Mouse (Mus musculus) kidney, adult 2 months (tissue): ENCODE data around the gene Lmtk2. TPM values are rescaled to one million over a fixed set of nuclear protein-coding genes. Genes with fewer than 3 reads are reported as not detected.

Experiments
- DNase-seq: peaks from one replicate; pipeline ENCODE4 v3.0.0; 2021
- H3K27ac ChIP-seq: fragments of 200-500 bp; 2 replicates; pipeline ENCODE4 v1.5.1; 2012; ENCODE audit warnings: low read depth, low read length, control low read depth, inconsistent platforms; ENCODE audit not compliant: insufficient read depth
- H3K27me3 ChIP-seq: fragments of 200-500 bp; replicated peaks from 2 replicates; pipeline ENCODE4 v1.6.1; 2012; ENCODE audit warnings: mild to moderate bottlenecking, moderate library complexity, low read length, inconsistent platforms; ENCODE audit not compliant: control insufficient read depth, insufficient read depth
- H3K36me3 ChIP-seq: fragments of 200-500 bp; 2 replicates; pipeline ENCODE4 v1.6.1; 2012; ENCODE audit warnings: mild to moderate bottlenecking, moderate library complexity, low read length, inconsistent platforms; ENCODE audit not compliant: control insufficient read depth, insufficient read depth
- H3K4me1 ChIP-seq: fragments of 200-500 bp; 2 replicates; pipeline ENCODE4 v1.6.1; 2011; ENCODE audit warnings: low read length; ENCODE audit not compliant: control insufficient read depth, insufficient read depth
- H3K4me3 ChIP-seq: fragments of 200-500 bp; 2 replicates; pipeline ENCODE4 v1.5.1; 2011; ENCODE audit warnings: mild to moderate bottlenecking, low read depth, low read length, control low read depth; ENCODE audit not compliant: insufficient read depth
- CTCF ChIP-seq: fragments of 200-500 bp; conservative IDR thresholded peaks from 2 replicates; pipeline ENCODE4 v1.5.1; 2011; ENCODE audit warnings: low read depth, mild to moderate bottlenecking, control low read depth, low read length, moderate library complexity, mixed read lengths; ENCODE audit not compliant: insufficient read depth, insufficient read length
- POLR2A ChIP-seq: fragments of 200-500 bp; IDR thresholded peaks from one replicate; pipeline ENCODE4 v1.6.1; 2011; ENCODE audit warnings: low read depth, low read length, control low read depth
- WGBS: fragments of 180-500 bp; shearing (Covaris S2); methylation state at CpG from one replicate; pipeline ENCODE4 v1.1.7; 2018; 5-methylcytosine and 5-hydroxymethylcytosine counted together
- polyA plus RNA-seq: library from polyadenylated mRNA; depleted of rRNA; stranded (reverse); fragments of >200 nt; gene quantifications from 2 replicates; pipeline ENCODE4 v1.2.3, GENCODE M21; 2012

Lmtk2 gene
- polyA plus RNA-seq, 1 experiment, result 30.6 TPM

GRCm38 (mm10) chr5:144088354-144088753, 11.9 kb upstream of the Lmtk2 start:
- Histone ChIP-seq H3K27me3 (no peaks in the 10 kb centered on the region), H3K4me1 (peaks cover 5% of the 10 kb centered on the region; the same call in 1 of the 2 replicates), H3K4me3 (no peak overlapping the region), H3K27ac (no peak overlapping the region), H3K36me3 (no peaks in the 10 kb centered on the region)
- no peak for DNase-seq
- TF ChIP-seq POLR2A (no peak), CTCF (no peak)
- WGBS, result 80% methylated on average over 2 of the region's 2 CpGs

DNA sequence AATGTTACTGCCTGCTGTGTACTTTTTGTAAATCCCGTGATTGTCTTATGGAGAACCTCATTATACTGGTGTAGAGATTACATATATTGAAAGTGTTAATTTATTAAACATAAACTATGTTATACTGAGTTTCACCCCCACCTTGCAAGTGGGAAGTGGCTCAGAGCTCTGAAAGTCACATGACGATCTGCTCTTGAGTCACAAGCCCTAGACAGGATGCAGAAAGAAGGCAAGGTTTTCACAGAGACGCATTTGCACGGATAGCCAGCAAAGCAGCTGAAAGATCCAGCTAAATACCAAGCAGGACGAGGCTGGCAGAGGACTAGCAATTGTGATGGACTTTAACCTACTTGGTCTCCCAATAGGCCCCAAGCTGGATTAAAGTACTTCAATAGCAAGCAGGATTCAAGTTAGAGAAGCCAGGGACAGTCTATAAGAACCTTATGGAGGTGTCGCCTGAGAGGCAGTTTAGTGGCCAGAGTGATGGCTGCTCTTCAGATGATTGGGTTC, 4.7 kb upstream of the Lmtk2 start:
- WGBS, result 46% methylated on average over 6 of the region's 6 CpGs
- H3K27me3 ChIP-seq, result no peaks in the 10 kb centered on the region
- peak overlapping the region; percentile 82 for H3K27ac ChIP-seq
- no peak overlapping the region for H3K4me3 ChIP-seq
- peaks cover 33% of the 10 kb centered on the region; the same call in 1 of the 2 replicates for H3K4me1 ChIP-seq
- DNase-seq, result peak; percentile 75
- H3K36me3 ChIP-seq, result no peaks in the 10 kb centered on the region
- TF ChIP-seq CTCF, result no peak
- TF ChIP-seq POLR2A, result no peak

GRCm38 (mm10) chr5:144097902-144098639, 2.2 kb upstream of the Lmtk2 start:
- Histone ChIP-seq H3K4me1 (peaks cover 33% of the 10 kb centered on the region; the same call in 1 of the 2 replicates), H3K27me3 (no peaks in the 10 kb centered on the region), H3K36me3 (no peaks in the 10 kb centered on the region), H3K4me3 (peak overlapping the region; percentile 6; the same call in 1 of the 2 replicates), H3K27ac (peak overlapping the region; percentile 98)
- DNase-seq, result peak; percentile 92
- TF ChIP-seq CTCF, result no peak
- no peak for TF ChIP-seq POLR2A
- whole genome bisulfite sequencing, result 34% methylated on average over 16 of the region's 16 CpGs

DNA sequence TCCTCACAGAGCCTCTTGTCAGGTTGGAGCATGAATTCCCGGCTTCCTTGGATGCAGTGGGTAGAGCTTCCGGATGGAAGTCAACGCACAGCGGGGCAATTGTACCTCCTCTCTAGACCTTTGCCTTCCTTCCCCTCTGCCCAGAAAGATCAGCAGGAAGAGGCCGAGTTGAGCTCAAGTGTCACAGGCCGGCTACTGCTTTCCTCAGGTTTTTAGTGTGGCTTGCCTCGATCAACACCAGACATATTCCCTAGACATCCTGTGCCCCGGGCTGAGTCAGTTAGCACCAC, 1.7 kb upstream of the Lmtk2 start:
- Histone ChIP-seq H3K27ac (peak overlapping the region; percentile 98), H3K4me1 (peaks cover 33% of the 10 kb centered on the region; the same call in 1 of the 2 replicates), H3K4me3 (peak overlapping the region; percentile 6; the same call in 1 of the 2 replicates), H3K36me3 (no peaks in the 10 kb centered on the region), H3K27me3 (no peaks in the 10 kb centered on the region)
- 16% methylated on average over 8 of the region's 8 CpGs for WGBS
- TF ChIP-seq CTCF (no peak), POLR2A (no peak)
- peak; percentile 68 for DNase-seq

DNA sequence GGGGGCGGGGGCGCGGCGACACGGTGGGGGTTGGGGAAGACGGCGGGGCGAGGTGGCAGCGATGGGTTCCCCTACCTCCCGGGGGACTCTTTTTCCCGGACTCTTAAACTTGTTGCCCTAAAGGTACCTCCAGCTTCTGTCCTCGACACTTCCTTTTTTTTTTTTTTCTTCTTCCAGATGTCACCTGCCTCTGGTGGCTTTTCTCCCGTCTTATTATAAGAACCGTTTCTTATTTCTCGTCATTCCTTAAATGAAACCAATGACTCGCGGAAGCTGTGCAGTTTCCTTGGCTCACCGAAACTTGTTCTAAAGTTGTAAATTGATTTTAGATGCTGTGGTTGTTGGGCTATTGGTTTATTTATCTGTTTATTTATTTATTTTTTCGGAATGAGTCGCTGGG, 712 bp downstream of the Lmtk2 start:
- WGBS, result 2% methylated on average over 17 of the region's 20 CpGs
- Histone ChIP-seq H3K4me1 (peaks cover 27% of the 10 kb centered on the region; the same call in 1 of the 2 replicates), H3K27ac (no peak overlapping the region), H3K36me3 (no peaks in the 10 kb centered on the region), H3K4me3 (peak overlapping the region; percentile 89), H3K27me3 (no peaks in the 10 kb centered on the region)
- TF ChIP-seq CTCF (no peak), POLR2A (no peak)
- DNase-seq, result no peak

DNA sequence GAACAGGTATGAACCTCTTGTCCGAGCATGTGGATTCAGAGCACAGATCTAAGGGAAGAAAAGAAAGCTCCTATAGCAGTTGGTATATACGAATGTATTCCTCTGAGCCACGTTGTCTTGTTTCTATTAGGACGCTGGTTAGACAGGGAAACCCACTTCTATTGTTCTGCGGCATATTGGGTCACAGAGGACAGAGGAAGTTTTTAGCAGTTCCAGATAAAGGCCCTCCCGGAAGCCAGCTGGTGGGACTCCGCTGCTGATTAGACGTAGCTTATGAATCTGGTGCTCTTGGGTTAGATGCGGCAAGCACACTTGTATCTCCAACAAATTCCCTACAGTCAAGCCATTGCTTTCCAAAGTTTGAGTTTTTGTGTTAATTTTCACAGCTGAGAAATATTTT, 4.8 kb downstream of the Lmtk2 start:
- no peak overlapping the region for H3K4me3 ChIP-seq
- WGBS, result 72% methylated on average over 9 of the region's 9 CpGs
- peak; percentile 26 for DNase-seq
- H3K4me1 ChIP-seq, result no peaks in the 10 kb centered on the region
- TF ChIP-seq CTCF, result no peak
- no peak for TF ChIP-seq POLR2A
- no peaks in the 10 kb centered on the region for H3K27me3 ChIP-seq
- no peaks in the 10 kb centered on the region for H3K36me3 ChIP-seq
- H3K27ac ChIP-seq, result no peak overlapping the region

GRCm38 (mm10) chr5:144105471-144106129, 5.4 kb downstream of the Lmtk2 start:
- no peak overlapping the region for H3K4me3 ChIP-seq
- H3K27ac ChIP-seq, result no peak overlapping the region
- TF ChIP-seq CTCF, result no peak
- no peak for TF ChIP-seq POLR2A
- DNase-seq, result no peak
- H3K4me1 ChIP-seq, result no peaks in the 10 kb centered on the region
- H3K36me3 ChIP-seq, result no peaks in the 10 kb centered on the region
- H3K27me3 ChIP-seq, result no peaks in the 10 kb centered on the region
- WGBS, result 67% methylated on average over 6 of the region's 6 CpGs
